Mouse (Mus musculus) T-cell, adult 2 months (primary cell): Measurements from ENCODE around the gene Snapc1.

Source experiments
- DNase-seq: peaks from one replicate; pipeline ENCODE4 v3.0.0; 2022; ENCODE audit warnings: low spot score

Gene Snapc1

DNA sequence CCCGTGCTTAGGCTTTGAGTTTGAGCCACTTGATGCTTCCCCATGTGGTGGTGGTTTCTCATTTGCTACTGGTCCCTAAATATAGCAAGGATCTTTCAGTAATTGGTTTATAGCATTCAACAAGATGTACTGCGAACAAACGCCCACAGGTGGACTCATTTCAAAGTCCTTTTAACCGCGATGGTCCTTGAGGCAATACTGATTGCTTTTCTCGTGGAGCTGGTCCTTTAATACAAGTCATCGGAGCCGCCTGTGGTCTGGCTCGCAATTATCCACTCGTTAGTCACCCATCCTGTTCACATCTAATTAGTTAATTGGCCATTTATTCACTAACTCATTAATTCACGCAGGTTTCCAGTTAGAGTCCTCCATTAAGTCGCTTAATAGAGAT lies 32.6 kb downstream of the Snapc1 start:
- no peak for DNase-seq

DNA sequence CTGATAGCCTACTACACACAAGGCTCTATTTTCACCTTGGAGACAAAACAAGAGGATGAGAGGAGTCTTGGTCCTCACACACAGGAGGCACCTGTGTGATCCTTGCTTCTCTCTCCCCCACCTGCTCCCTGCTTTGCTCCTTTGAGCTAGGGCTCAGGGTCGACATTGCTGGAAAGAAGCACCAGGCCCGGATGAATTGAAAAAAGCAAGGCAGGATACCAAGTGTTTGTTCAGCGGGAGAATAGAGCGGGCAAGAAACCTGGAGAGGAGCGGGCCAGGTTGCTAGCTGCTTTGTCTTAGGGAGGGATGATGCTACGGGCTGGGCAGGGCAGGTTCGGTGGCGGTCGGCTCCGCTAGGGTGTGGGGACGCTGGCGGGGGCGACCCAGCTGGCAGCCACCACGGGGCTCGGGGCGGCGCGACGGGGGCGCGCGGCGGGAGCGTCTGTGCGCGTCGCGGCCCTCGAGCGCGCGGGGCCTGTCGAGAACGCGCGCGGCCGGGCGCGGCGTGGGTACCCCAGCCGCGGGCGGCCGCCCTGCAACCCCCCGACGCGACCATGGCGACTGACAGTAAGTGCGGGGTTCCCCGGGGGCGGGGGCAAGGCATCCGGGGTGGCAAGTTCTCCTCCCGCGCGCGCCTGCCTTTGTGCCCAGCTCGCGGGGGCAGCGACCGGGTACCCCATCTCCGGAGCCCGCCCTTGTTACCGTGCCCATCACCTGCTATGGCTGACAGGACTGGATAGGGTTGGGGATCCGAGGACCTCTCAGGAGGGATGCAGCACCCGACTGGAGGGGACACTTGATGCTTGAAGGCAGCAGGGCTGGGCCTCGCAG lies 33.2 kb downstream of the Snapc1 start, which contains the start of gene Syt16:
Syt16 (plus strand) TSS at position 365 of the 831 bp plus-strand sequence.
- DNase-seq, result peak; percentile 5

DNA sequence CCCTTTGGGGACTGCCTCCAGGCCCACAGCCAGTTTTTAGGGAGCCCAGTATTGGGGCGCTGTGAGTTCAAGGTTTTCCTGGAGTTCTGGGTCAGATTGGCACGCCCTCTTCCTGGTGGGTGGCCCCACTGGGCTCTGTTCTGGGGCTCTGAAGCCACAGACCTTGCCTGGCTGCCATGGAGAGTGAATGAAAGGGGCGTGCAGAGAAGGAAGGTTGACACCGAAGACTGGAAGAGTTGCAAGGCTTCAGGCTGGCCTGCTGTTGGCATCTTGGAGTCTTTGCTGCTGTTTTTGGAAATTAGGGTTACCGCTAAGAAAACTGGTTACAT lies 33.8 kb downstream of the Snapc1 start:
- no peak for DNase-seq

DNA sequence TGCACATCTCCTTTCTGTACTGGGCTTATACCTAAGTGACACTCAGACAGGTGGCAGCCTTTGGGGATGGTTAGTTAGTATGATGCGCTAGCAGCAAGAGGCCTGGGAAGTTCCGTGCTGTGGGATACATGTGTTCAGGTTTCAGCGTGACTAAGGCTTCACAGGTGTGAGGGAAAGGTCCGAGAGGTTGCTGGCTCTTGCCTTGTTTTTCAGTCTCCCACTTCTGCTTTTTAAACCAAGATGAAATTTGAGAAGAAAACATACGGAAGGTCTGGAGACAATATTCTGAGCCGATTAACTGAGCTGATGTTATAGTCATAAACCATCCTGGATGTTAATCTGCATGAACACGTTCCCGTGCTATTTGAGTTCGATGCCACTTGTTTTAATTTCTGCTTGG lies 38.2 kb downstream of the Snapc1 start:
- no peak for DNase-seq

DNA sequence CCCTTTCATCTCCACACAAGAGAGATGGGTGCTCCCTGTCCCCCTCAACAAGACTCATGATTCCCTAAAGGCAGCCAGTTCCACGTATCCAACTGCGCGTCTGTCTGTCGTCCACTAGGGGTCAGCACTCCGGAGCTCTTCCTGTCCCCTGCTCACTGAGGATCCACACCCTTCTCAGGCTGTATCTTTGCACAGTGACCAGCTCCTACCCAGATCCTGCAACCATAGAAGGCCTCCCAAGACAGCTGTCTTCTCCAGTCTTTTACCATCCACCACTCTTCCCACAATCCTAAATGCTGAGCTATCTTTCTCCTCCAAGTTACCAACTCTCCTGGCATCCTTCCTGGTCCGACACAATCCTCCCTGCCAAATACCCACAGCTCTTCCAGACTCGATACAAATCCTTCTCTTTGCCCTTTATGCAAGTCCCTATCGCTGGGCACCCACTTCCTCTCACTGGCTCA lies 45.2 kb downstream of the Snapc1 start:
- peak; percentile 10 for DNase-seq

DNA sequence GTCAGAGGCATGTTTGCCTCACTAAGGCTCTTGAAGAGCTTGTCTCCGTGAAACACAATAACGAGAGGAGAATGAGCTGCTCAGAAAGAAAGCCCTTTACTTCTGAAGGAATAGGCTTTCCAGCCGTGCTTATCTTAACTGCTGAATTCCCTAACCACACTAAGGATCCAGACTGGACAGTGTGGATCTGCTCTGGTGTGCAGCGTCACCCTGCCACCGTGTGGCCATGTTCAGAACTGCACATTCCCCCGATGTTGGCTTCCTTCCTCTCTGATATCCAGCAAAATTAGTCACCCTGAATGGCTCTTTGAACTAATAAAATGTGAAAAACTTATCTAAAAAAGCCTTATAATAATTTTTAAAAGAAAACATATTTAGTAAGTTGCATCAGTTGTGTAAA lies 49.5 kb downstream of the Snapc1 start:
- peak; percentile 33 for DNase-seq

DNA sequence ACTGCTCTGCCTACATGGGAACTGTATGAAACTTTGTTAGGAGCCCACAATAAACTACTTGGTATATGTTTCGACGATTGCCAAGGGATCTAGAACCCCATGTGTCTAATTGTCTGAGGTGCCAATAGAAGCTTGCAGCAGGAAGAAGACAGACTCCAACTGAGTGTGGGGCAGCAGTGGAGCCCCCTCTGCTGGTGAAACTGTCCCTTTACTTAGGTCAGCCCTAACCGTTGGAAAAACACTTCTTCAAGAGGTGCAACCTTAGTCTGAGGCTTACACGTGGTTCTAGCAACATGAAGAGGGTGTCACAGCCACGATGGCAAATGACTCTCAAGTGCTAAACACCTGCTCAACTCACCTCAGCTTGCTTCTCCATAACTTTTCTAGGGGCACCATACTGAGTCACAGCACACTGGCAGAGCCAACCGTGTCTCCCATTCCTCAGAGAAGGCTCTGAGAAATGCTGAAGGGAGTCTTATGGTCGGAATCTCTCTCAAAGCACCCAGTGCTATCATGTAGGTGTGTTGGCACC lies 50.5 kb downstream of the Snapc1 start:
- DNase-seq, result peak; percentile 46

DNA sequence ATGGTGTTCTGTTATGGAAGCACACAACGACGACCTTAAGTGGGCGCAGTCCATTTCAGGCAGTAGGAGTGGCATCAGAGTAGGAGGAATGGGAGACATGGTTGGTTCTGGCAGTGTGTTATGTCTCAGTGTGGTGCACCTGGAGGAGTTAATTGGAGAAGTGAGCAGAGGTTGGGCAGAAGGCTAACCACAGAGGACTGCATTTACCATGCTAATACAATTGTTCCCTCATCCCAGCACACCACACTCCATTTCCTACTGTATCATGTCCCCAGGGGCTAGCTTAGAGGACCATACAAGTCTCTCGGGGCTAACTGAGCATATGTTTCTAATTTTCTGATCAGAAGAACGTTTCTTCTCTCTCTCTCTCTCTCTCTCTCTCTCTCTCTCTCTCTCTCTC lies 51.2 kb downstream of the Snapc1 start:
- DNase-seq, result no peak

DNA sequence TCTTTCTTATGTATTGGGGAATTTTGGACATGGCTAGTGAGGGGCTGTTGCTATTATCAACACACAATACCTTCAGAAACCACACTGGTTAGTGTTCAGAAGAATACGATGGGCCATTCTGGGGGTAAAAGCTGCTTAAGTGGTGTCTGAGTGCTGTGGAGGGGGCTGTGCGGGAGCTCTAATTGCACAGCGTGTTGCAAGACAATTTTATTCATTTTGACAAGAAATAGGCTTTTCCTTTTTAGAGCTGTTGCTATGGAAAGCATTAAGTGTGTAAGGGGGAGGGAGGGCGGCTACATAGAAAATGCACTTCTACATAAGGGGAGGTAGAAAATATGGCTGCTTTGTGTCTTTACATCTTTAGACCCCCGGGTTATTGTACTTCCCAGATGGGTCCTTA lies 59.0 kb downstream of the Snapc1 start:
- no peak for DNase-seq

DNA sequence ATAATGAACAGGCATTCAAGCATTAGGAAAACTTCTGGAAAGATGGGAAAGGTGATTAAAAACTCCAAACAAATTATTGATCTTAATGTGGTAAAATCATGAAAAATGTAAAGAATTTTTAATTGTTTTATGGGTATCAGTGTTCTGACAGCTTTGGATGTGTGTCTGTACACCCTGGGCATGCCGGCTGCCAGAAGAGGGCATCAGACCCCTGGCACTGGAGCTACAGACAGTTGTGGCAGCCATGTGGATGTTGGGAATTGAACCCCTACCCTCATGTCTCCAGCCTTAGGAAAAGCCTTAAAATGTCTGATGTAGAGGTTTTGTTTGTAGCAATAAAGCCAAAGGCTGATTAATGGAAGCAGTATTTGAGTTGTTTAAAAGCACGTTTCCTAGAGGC lies 60.6 kb downstream of the Snapc1 start:
- no peak for DNase-seq
